In genomic region chr6:34176864-34177247, GRCm38 (mm10) we compare ENCODE assay signal across 7 mouse cellular contexts. TPM values are rescaled to one million over a fixed set of nuclear protein-coding genes. Genes with fewer than 3 reads are reported as not detected.
DNase-seq lines count a peak whose midpoint lies in the region; ATAC-seq lines count a peak whose summit lies in the region.

Slc35b4 (minus strand) TSS chr6:34177111.

- no peaks in the 10 kb centered on the region for H3K9me3 ChIP-seq in embryonic facial prominence, embryonic 11.5 days (replicated peaks; ENCODE audit: control insufficient read depth, low read length)
- no peaks in the 10 kb centered on the region for H3K9me3 ChIP-seq in limb, embryonic 10.5 days (replicated peaks)
- H3K9me3 ChIP-seq in midbrain, embryonic 13.5 days = no peaks in the 10 kb centered on the region

- H3K4me1 ChIP-seq in embryonic facial prominence, embryonic 11.5 days (ENCODE audit: control insufficient read depth, insufficient read depth, low read length) = no peaks in the 10 kb centered on the region
- H3K4me1 ChIP-seq in limb, embryonic 10.5 days = peaks cover 9% of the 10 kb centered on the region
- peaks cover 10% of the 10 kb centered on the region for H3K4me1 ChIP-seq in midbrain, embryonic 13.5 days (replicated peaks)

- H3K4me3 ChIP-seq in embryonic facial prominence, embryonic 11.5 days (ENCODE audit: low read depth, low read length) = peak within 1 kb of the TSS; percentile 75
- H3K4me3 ChIP-seq in limb, embryonic 10.5 days = peak within 1 kb of the TSS; percentile 91
- peak within 1 kb of the TSS; percentile 68 for H3K4me3 ChIP-seq in midbrain, embryonic 13.5 days (replicated peaks)

- peak within 1 kb of the TSS; percentile 66 for H3K4me2 ChIP-seq in embryonic facial prominence, embryonic 11.5 days (ENCODE audit: low read depth, low read length)
- peak within 1 kb of the TSS; percentile 72 for H3K4me2 ChIP-seq in midbrain, embryonic 13.5 days (replicated peaks)

- no peaks in the 10 kb centered on the region for H3K27me3 ChIP-seq in embryonic facial prominence, embryonic 11.5 days (ENCODE audit: control insufficient read depth, insufficient read depth, low read length)
- H3K27me3 ChIP-seq in limb, embryonic 10.5 days (ENCODE audit: low read depth, poor library complexity, severe bottlenecking) = no peaks in the 10 kb centered on the region
- H3K27me3 ChIP-seq in midbrain, embryonic 13.5 days = no peaks in the 10 kb centered on the region

- peak; percentile 95 for DNase-seq in adrenal gland, postnatal 14 days
- DNase-seq in embryonic facial prominence, embryonic 11.5 days (ENCODE audit: low spot score) = peak; percentile 99
- DNase-seq in kidney, adult 11 months = peak; percentile 97
- peak; percentile 92 for DNase-seq in limb, embryonic 10.5 days (ENCODE audit: low spot score)
- peak; percentile 79 for DNase-seq in spleen, adult 12 weeks (ENCODE audit: low spot score)

- no peaks in the 10 kb centered on the region for H3K36me3 ChIP-seq in embryonic facial prominence, embryonic 11.5 days (replicated peaks; ENCODE audit: control insufficient read depth, insufficient read depth, low read depth, low read length)
- H3K36me3 ChIP-seq in limb, embryonic 10.5 days = peaks cover 4% of the 10 kb centered on the region; the same call in 1 of the 2 replicates
- H3K36me3 ChIP-seq in midbrain, embryonic 13.5 days = no peaks in the 10 kb centered on the region

- H3K27ac ChIP-seq in embryonic facial prominence, embryonic 11.5 days (replicated peaks; ENCODE audit: low read depth, low read length) = peak within 1 kb of the TSS; percentile 66; the same call in 1 of the 2 replicates
- peak within 1 kb of the TSS; percentile 90 for H3K27ac ChIP-seq in limb, embryonic 10.5 days
- peak within 1 kb of the TSS; percentile 74 for H3K27ac ChIP-seq in midbrain, embryonic 13.5 days

- WGBS in embryonic facial prominence, embryonic 11.5 days = under 1% methylated on average over 29 of the region's 29 CpGs
- WGBS in limb, embryonic 10.5 days = under 1% methylated on average over 29 of the region's 29 CpGs
- under 1% methylated on average over 29 of the region's 29 CpGs for WGBS in midbrain, embryonic 13.5 days

- peak; percentile 100 for ATAC-seq in embryonic facial prominence, embryonic 11.5 days (replicated peaks; ENCODE audit: insufficient number of reproducible peaks, low FRiP score, low TSS enrichment, low read depth)
- ATAC-seq in granulocyte monocyte progenitor cell, adult 5-6 weeks (replicated peaks; ENCODE audit: poor library complexity, severe bottlenecking) = peak; percentile 93
- ATAC-seq in midbrain, embryonic 13.5 days = peak; percentile 100

- H3K9ac ChIP-seq in embryonic facial prominence, embryonic 11.5 days (replicated peaks; ENCODE audit: low read length) = peak within 1 kb of the TSS; percentile 80
- H3K9ac ChIP-seq in midbrain, embryonic 13.5 days (replicated peaks) = peak within 1 kb of the TSS; percentile 81

RNA-seq across cellular contexts. Expression of gene Slc35b4, which starts in this region (rescaled TPM):
- 24.1 and 24.5 TPM in 2 replicates for total RNA-seq in adrenal gland, postnatal 14 days (2021)
- 47.3 and 51.3 TPM in 2 replicates for polyA plus RNA-seq in embryonic facial prominence, embryonic 11.5 days (2014; fragmentation: Nextera tagmentation; extraction: Ambion mirVana)
- total RNA-seq in granulocyte monocyte progenitor cell, adult 5-6 weeks (2014; fragmentation: Nextera tagmentation) = 33.6 and 34.9 TPM in 2 replicates
- 25.9 and 36.7 TPM in 2 replicates for total RNA-seq in granulocyte monocyte progenitor cell, adult 5-6 weeks (2017)
- 37.9 and 40.1 TPM in 2 replicates for polyA plus RNA-seq in limb, embryonic 10.5 days (2016; fragmentation: Nextera tagmentation; extraction: Ambion mirVana)
- polyA plus RNA-seq in midbrain, embryonic 13.5 days (2015; fragmentation: Nextera tagmentation; extraction: Ambion mirVana) = 39.3 and 42.3 TPM in 2 replicates

Comparison
In these comparisons a context has a peak if more than half of its experiments do, and no peak if none do; other contexts are left out.
1. Peak in every context shown above with its lines: DNase-seq, ATAC-seq, H3K4me3 ChIP-seq and H3K27ac ChIP-seq.